Mouse (Mus musculus) frontal cortex, adult 2 months (tissue): ENCODE measurements around the gene Car7. TPM values are rescaled to one million over a fixed set of nuclear protein-coding genes. Genes with fewer than 3 reads are reported as not detected.
A peak's percentile ranks its signal among the peaks of the same experiment; 100 is the strongest.

Experiments used
- DNase-seq, 2 experiments: peaks; one replicate each; pipeline ENCODE4 v3.0.0; 2022; ENCODE audit warnings: low spot score in 1 of 2; ENCODE audit errors: extremely low spot score in 1 of 2
- polyA plus RNA-seq: library from polyadenylated mRNA; depleted of rRNA; stranded (reverse); fragments of >200 nt; gene quantifications from 2 replicates; pipeline ENCODE4 v1.2.3, GENCODE M21; 2012; rRNA removed

Car7 gene
- polyA plus RNA-seq: 41.3 and 42.8 TPM in 2 replicates

- peak; percentile 81 to 96 for DNase-seq
Measured at GRCm38 (mm10) chr8:104533971-104534778, at the start of gene Car7, which contains the start of gene Nae1. Gene Car7 (plus strand): TSS chr8:104534689. Gene Nae1 (minus strand): TSS chr8:104534637.

DNA sequence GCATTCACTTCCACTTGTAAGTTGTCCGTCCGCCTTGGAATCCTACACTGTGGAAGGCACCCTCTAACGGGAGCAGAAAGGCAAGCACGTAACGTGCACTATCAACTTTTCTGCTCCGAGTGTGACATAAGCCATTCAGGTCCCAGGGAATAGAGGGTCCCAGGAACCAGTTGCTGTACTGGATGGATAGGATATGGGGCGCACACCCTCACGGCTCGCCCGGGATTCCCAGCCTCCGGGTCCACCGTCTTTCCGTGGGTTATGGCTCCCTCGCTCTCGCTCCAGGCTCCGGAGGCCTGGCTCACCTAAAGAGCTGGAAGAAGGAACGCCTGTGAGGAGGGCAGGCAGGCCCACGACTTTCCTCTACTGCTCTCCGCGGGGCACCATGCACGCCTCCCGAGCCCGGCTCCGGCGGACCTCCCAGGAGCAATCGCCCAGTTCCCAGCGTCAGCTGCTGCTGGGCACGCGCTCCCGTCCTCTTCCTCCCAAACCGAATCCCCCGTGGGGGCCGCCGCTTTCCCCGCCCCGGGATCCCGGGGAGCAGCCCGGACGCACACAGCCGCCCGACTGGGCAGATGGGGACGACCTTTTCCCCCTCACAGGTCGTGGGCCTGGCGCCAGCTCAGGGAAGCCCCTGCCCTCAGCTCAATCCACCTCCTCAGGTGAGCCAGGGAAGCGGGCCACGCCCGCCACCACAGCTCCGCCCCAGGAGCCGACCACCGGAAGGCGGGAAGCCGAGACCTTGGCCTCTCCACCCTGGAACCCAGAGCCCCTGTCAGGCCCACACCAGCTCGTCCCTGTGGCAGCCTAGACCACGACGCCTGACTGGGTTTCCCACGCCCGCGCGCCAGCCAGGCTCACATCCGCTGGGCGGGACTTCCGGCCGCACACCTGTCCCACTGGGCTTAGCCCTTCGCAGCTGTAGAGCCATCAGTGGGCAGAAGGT, 25.2 kb upstream of the Car7 start, which contains the start of gene Terb1:
Terb1 (minus strand) TSS at position 850 of the 946 bp plus-strand sequence.
- peak; percentile 9 to 55 for DNase-seq

DNA sequence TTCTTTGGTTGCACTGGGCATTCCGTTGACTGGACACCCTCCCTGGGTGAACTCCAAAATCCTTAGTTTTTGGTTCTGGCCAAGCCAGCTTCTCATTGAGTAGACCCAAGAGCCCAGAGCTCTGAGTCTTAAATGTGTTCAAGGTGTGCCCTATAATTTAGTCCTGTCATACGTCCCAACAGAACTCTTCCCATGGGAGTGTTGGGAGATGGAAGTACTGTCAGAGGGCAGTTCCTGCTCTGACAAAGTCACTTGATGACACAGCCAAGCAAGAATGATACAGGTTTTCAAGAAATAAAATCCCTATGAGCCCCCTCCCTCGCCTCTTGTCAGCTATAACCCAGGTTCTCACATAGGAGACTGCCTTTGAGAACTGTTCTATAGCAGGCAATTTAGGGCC, 24.4 kb upstream of the Car7 start:
- no peak for DNase-seq

GRCm38 (mm10) chr8:104517872-104518271, 16.6 kb upstream of the Car7 start:
- DNase-seq: no peak

- no peak for DNase-seq
Measured at GRCm38 (mm10) chr8:104529671-104530070, 4.8 kb upstream of the Car7 start.

- no peak for DNase-seq
Measured at GRCm38 (mm10) chr8:104533551-104533950, 938 bp upstream of the Car7 start.

GRCm38 (mm10) chr8:104534779-104535141, 271 bp downstream of the Car7 start:
- no peak for DNase-seq

GRCm38 (mm10) chr8:104535378-104535777, 889 bp downstream of the Car7 start:
- no peak for DNase-seq

GRCm38 (mm10) chr8:104536028-104536427, 1.5 kb downstream of the Car7 start:
- no peak for DNase-seq

GRCm38 (mm10) chr8:104538896-104539295, 4.4 kb downstream of the Car7 start:
- peak in 1 of 2 experiments; percentile 35 for DNase-seq

- DNase-seq: peak in 1 of 2 experiments; percentile 68
Measured at GRCm38 (mm10) chr8:104539566-104539965, 5.1 kb downstream of the Car7 start.

DNA sequence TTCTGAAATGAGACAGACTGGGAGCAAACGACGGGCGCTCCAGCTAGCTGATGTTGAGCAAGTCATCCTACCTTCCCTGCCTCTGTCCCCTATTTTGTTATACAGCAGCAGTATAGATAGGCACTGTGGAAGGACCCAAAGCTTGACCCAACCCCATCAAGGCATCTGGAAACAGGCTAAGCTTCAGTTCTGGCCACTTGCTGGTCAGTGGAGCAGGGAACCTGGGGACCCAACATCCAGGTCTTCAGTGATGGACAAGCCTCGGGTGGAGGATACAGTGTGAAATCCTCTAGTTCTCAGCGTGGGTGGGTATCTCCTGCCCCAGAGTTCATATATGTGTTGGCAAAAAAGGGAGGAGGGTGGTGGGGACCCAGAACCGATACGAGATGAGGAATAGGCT, 5.7 kb downstream of the Car7 start:
- DNase-seq: no peak

DNA sequence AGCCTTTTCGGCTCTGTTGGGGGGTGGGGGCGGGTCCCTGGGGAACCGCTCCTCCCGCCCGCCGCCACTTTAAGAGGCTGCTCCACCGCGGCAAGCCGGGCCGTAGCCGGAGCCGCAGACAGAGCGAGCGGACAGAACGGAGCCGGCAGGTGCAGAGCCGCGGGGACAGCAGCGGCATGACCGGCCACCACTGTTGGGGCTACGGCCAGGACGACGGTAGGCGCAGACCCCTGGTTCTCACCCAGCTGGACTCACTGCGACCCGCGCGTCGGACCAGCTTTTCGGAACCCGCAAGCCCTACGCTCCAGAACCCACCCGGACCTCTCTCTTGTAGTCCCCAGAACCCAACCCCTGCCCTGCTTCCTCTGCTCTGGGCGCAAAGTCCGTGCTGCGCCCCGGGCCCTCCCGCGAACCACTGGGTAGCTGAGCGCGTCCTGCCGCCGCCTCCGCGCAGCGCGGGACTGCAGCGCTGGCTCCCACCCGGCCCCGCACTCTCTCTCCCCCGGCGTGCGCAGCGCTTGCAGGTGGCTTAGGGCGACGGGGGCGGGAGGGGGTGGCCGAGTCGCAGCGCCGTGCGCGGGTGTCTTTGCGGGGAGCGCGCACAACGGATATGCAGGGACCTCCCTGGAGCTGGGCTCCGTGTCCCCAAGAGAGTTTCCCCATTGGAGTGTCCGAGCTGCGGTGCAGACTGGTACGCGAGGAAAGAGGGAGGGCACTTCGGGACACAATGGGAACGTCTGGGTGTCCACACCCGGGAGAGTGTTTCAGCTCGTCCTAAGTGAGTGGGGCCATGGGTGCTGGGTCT, 6.4 kb downstream of the Car7 start:
- peak in 1 of 2 experiments; percentile 59 for DNase-seq

DNA sequence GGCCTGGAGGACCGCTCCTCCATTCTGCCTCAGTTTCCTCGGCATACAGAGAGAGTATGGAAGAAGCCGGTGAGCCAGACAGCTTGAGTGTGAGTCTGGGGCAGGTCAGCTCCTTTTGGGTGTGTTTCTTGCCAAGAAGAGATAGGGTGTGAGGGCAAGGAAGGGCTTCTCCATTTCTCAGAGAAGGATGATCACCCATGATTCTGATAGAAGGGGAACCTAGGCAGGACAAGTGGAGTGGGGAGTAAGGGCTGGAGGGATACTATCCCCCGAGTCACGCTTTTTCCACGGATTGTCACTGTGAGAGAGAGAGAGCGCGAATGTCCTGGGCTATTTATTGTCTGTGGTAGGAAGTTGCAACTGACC, 7.0 kb downstream of the Car7 start:
- no peak for DNase-seq

GRCm38 (mm10) chr8:104542160-104542559, 7.7 kb downstream of the Car7 start:
- DNase-seq: peak; percentile 81 to 88

DNA sequence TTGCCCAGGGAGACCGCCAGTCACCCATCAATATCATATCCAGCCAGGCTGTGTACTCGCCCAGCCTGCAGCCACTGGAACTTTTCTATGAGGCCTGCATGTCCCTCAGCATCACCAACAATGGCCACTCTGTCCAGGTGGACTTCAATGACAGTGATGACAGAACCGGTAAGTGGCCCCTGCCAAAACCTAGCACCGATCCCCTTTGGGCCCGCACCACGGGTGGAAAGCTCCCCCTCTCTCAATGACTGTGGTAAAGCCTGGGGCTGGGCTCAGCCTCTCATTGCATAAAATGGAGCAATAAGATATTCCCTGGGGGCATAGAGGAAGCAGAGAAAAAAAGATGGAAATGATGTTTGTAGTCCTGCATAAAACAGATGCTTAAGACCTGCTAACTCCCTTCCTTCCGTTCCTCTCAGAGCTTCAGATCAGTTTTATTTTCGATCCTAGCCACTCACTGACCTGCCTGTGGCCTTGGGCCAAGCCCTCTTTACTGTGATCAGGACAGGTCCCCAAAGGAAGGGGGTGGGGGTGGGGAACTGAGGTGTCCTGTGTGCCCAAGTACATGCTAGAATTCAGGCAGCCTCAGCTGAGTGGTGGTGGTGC, 9.1 kb downstream of the Car7 start:
- no peak for DNase-seq

DNA sequence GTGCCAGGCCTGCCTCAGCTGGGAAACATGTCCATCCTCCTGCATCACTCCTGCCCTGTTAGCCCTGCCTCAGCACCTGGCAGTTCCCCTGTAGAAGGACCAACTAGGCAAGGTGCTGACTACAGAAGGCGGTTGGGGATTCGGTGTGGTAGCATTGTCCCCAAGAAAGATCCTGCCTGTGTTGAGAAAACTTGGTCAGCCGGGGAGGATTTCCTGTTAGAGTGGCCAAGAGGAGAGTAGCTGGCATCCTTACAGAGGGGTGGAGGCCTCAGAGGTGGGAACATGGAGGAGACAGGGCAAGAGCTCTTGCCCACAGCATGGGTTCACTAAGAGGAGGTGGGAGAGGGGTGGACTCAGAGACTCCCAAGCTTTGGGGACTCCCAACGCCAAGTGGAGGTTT, 20.7 kb downstream of the Car7 start:
- no peak for DNase-seq

- DNase-seq: no peak
Measured at GRCm38 (mm10) chr8:104557226-104557625, 22.7 kb downstream of the Car7 start.

GRCm38 (mm10) chr8:104560731-104561130, 26.2 kb downstream of the Car7 start:
- no peak for DNase-seq
